Mouse (Mus musculus) left cerebral cortex, postnatal 36 days (tissue): ENCODE measurements at regions not wholly inside any gene's neighbourhood (a gene's known extent, or its start where the extent isn't known, plus 50 kb on each side); places are given as distances from the start of the nearest gene placed in this dataset.
A peak's percentile ranks its signal among the peaks of the same experiment; 100 is the strongest.

ENCODE experiments used
- DNase-seq, 2 experiments: peaks; one replicate each; pipeline ENCODE4 v3.0.0; 2021 to 2022; ENCODE audit warnings: low spot score in 2 of 2, mixed read lengths in 1 of 2
- intact Hi-C: fragments of 180-260 bp; cut with DNase I; formaldehyde crosslinking; loops from one replicate; pipeline ENCODE4 v1.15.1; 2025

DNA sequence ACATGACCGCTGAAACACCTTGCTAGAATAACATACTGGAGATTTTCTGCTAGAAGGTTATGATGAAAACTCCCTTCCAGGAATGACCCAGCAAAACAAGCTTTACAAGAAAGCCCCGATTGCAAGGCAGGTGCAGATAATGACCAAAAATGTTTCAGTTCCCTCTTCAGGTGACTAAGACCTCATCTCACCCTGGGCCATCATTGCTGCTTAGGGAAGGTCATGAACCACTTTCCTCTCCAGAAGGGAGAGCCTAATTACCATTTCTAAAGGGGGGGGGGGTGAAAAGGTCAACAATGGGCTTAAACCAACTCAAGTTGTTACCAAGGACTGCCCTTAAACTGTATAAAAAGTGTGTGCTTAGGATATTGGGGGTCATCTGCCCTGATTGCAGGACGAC lies 59.8 kb upstream of the Speer4c start:
- DNase-seq: no peak
- intact Hi-C loops: no loop called here

DNA sequence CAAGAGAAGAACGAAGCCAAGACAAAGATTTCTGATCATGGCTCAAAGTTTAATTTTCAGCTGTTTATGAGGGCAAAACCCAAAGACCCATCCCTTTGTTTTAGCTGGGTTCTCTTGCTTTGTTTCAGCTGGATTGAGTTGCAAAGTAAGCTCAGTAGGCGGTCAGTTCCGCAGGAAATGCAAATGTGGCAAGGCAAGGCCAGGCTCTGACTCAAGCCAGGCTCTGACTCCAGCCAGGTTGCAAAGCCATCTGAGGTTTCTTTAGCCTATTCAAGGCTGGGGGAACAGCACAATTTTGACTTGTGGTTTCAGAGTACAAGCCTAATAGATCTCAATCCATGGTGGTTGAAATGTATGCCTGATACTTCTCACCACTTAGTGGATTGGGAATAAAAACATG lies 60.5 kb upstream of the Speer4c start:
- DNase-seq: no peak

DNA sequence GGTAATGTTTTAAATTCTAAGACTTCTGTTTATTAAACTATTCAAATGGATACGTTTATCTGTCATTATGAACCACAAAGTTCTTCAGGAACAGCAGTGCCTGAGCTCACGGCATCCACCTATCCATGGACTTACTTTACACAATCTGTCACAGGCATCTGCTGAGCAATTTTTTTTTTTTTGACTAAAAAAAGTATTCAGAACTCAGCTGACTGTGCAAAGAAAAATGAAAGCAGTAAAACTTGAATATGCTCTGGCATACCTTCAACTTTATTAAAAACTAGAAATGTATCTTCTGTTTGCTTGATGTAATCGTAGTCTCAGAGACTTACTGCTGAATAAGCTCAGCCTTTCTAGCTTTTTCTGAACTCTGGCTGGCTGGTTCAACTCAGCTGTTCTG lies 62.0 kb upstream of the Speer4c start:
- DNase-seq: no peak

More for the DNA sequence above, 60.5 kb upstream of the Speer4c start:
- intact Hi-C loops: no loop called here

DNA sequence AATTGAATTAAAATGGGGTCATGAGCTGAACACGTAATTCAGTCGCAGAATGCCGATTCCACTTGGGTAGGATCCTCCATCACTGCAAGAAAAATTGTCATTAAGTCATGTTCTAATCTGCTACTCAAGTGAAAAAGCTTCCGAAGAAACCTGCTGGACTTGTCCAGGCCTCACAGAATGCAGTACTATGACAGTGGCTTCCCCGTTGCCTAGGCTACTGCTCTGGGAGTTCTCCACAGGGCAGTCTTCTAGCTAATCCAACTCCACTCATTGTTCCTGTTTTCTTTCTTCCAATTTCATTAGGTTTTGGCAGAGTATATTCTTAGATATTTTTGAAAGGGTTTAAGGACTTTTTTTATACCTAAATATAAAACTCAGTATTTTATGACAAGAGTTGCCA lies 89.5 kb upstream of the Speer4c start:
- DNase-seq: no peak
- intact Hi-C loops: no loop called here

More for the DNA sequence above, 62.0 kb upstream of the Speer4c start:
- intact Hi-C loops: no loop called here

DNA sequence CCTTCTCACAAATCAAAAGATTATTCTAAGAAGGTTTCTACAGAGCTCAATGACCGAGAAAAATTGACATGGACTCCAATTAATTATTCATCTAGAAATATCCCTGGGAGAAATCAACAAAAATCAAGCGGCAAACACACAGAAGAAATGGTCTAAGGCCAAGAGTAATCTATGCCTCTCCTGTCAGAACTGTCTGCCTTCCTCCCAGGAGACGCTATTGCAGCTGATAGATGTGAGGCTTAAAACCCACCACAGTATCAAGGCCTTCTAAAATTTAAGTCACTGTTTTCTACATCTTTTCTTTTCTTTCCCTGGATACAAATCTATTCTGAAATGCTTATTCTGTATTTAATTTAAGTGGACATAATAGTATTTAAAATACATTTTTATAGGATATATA lies 102.8 kb upstream of the Speer4c start:
- intact Hi-C loops: no loop called here

DNA sequence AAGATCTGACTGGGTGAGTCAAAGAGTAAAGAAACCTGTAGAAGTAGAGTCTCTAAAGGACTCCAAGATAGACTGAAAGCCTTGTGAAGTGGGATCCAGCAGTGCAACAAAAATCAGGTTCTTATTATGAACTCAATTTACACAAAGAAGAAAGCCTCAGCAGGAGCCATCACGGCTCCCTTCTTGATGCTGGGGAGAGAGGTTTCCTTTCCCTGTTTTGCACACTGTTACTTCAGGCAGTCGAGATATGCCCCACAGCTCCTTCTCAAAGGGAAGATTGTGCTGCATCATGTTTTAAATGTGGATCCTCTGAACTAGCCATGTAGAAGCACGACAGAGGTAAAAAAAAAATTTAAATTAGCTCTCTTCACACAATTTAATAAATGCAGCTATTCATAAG lies 103.3 kb upstream of the Speer4c start:
- no peak for DNase-seq
- intact Hi-C loops: no loop called here

More for the DNA sequence above, 102.8 kb upstream of the Speer4c start:
- DNase-seq: no peak

DNA sequence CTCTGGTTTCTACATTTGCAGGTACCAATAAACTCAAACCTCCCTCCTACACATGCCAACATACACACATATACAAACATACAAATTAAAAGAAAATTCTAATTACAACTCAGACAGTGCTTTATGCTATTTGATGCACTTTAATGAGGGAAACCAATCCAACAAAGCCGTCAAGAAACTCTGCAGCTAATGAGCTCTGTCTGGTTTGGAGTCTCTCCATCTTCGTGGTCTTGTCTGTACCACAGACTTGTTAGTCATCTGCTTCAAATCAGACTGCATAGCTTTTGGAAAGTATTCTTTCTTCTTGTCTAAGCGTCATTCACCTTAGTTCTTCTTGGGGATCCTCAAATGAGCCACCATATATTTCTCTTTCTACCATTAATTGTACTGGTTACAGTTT lies 108.9 kb upstream of the Speer4c start:
- DNase-seq: no peak
- intact Hi-C loops: no loop called here

DNA sequence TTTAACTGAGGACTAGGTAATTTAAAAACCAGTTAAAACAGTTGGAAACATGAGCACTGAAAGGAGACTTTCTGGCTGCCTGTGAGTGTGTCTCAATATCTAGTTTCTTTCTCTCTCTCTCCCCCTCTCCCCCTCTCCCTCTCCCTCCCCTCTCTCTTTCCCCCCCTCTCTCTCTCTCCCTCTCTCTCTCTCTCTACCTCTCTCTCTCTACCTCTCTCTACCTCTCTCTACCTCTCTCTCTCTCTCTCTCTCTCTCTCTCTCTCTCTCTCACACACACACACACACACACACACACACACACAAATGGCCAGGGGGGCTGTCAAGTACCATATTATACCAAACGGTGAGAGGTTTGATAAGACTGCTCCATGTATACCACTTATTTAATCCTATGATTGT lies 103.0 kb upstream of the Cacna2d1 start:
- DNase-seq: no peak
- intact Hi-C loops: no loop called here

DNA sequence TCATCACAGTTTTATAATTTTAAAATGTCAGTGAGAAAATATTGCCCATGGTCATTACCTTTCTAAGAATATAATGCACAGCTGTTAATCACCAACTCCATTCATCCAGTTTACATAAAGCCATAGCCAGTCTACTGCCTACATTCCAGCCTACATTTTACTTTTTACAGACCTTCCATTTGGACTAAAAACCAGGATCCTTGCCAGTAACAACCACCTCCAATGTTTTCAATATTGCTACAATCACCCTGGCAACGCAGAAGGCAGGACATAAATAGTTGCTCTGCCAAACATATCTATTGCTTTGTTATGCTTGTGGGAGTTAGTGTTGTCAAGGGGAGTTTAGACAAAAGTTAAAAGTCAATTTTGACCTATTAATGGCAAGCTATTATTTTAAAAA lies 102.2 kb upstream of the Cacna2d1 start:
- no peak for DNase-seq
- intact Hi-C loops: no loop called here

DNA sequence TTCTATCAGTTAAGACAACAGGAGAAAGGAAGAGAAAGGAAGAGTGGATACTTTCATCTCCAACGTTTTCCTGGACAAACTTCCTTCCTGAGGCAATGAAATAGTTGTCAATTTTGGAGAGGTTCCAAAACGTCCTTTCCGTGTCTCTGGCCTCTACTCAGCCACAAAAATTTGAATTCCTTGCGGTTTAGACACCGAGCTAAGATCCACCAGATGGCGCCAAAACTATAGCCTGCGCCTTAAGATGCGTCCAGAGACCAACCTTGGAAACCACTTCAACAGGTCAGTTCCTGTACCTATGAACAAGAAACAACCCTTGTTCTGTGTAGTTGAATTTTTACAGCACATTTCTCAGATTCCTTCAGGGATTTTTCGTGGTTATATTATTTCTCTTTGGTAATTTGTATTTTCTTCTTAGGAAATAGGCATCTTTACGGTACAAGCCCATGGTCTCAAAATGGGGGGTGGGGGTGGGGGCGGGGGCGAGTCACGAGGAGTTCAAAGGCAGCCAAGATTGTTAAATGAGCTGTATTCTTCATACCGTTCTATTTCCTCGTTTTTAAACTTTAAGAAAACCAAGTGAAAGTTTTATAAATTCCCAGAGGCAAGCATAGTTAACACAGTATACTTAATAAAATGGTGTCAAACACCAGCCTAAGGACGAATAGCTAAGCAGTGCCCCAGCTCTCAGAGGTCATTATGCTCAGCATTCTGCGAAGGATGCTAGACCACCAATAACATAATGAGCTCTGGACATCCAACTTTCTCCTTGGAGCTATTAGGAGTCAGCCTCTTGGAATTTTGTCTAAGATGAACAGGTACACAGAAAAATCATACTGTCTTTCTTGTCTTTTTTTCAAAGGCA lies 96.2 kb upstream of the Cacna2d1 start:
- peak; percentile 51 to 74 for DNase-seq
- intact Hi-C loops: loop anchor here (5.0 kb wide), 2 partner anchors 94 to 459 kb away; partner anchors contain the start of gene Cacna2d1

DNA sequence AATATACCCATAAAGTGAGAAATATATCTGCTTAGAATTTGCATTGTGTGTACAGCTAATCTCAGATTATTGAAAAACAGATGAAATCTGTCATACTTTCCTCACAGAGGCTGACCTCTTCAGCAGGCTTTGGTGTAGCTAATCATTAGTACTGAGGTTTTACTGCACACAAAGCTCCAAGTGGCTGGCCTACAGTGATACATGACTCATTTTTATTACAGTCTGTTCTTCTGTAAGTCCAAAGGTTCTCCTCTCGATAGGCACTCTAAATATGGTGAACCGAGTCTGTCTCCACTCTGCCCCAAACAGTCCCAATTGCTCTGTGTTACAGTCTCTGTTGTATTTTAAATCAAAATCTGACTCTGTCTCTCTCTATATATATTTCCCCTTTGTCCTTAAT lies 87.7 kb upstream of the Cacna2d1 start:
- no peak for DNase-seq
- intact Hi-C loops: no loop called here

DNA sequence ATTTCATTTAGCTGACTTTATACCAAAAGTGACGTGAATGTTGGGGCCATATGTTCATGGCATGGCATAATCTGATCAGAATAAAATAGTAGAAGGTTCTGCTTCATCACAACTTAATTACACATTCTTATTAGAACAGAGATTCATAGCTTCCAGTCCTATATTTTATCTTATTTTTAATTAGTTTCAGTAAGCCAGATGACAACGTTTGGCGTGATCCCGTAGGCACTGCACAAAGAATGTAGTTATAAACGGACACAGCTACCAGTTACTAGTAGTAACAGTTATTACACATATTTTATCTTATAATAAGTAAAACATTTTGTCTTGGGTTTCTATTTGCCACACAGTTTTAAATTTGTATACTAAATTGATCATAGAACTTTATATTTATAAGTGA lies 85.0 kb upstream of the Cacna2d1 start:
- DNase-seq: no peak
- intact Hi-C loops: no loop called here

DNA sequence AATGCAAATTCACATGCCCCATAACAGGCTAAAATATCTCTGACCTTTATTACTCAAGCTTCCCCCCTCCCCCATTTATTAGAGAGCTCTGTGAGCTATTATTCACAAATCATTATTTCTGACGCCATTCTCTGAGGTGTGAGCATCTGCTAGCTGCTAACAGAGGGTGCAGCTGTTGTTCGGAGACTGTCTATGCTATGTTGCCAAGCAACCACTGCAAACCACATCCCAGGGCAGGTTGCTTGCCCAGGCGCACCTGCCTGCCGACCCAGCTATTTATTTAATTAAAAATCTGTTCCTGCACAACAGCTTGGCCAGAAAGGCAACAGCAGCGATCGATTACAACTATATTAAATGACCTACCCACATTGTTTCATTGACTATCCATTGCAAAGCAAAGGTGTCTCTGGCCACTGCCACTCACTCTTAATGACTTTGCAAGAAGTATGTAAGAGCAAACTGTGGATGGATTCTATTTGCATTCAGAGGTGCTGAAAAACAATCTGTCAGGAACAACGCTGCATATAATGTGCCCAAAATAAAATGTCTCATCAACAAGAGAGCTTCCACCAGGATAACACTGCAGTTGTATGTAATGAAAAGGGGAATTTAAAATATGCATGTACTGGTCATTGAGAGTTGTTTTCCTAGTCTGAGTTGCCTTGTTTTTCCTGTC lies 84.2 kb upstream of the Cacna2d1 start:
- intact Hi-C loops: no loop called here
- no peak for DNase-seq

DNA sequence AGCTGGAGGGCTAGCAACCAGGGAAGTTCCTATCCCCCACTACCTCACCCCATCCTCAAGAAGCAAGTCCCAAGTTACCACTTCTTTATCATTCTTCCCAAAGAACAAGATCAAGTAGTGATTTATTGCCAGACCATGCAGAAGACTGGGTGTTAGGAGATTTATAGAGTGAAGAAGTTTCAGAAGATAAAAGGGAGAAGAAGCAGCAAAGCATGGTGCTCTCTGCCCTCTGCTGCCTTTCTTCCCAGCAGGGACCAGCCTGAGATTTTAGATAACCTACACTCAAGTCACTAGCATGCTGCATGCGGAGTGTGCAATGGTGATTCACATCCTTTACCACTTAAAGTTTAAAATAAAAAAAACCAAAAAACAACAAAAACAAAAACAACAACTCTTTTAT lies 79.7 kb upstream of the Cacna2d1 start:
- DNase-seq: no peak
- intact Hi-C loops: no loop called here

DNA sequence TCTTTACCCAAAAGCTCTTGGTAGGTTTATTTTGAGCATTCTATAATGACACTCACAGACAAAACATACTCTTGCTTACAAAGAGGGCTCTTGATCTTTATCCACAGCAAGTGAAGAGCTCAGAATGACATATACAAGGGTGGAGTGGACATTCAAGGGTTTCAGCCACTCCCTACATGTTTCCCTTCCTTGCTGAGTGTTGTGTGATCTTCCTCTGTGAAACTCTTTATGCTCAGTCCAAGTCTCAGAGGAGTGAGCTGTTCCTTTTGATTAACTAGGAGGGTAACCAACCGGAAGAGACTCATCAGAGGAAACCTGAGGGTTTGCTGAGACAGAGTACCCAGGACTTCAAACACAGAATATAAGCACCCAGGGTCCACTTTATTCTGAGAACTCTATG lies 77.5 kb upstream of the Cacna2d1 start:
- DNase-seq: no peak
- intact Hi-C loops: no loop called here

DNA sequence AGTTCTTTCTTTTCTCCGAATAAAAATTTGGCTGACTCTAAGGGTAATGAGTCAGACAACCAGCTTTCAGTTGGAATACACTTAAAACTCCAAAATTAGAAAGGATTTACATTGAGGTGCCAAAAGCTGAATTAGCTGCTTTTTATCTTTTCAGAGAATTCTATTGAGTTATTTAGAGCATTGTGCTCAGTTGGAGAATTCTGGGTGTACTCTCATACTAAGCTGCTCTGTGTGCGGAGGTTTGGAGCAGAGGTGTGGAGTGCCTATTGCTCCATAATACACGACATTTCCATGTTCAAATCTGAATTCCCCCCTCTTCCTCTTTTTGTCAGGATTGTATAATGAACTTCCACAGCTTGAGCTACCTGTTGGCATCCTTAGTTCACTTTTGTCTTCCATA lies 60.4 kb upstream of the Cacna2d1 start:
- no peak for DNase-seq
- intact Hi-C loops: no loop called here

DNA sequence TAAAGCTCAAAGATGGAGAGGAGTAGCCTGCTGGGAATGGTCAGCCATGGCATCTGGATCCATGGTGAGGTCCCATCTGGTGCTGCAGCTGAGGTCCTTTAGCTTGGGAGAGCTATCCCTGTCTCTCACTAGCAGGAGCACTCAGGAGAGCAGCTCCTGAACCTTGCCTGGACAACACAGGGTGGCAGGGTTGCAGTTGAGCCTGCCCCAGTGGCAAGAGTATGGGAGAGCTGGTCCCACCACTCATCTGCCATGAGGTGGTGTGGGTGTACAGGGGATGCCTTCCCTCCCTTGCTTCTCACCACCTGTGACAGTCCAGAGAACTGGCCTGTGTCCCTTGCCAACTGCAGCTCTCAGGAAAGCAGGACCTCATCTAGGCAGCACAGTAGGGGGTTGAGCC lies 51.5 kb upstream of the Cacna2d1 start:
- intact Hi-C loops: no loop called here
- no peak for DNase-seq
